Mouse (Mus musculus) testis, adult 2 months (tissue): ENCODE measurements around the gene Vwce. TPM values are rescaled to one million over a fixed set of nuclear protein-coding genes. Genes with fewer than 3 reads are reported as not detected.

ENCODE experiments used
- H3K27ac ChIP-seq: fragments of 200-500 bp; 2 replicates; pipeline ENCODE4 v1.5.1; 2012; ENCODE audit warnings: low read depth, low read length; ENCODE audit not compliant: control insufficient read depth, insufficient read depth
- H3K27me3 ChIP-seq: fragments of 200-500 bp; 2 replicates; pipeline ENCODE4 v1.6.1; 2012; ENCODE audit warnings: mild to moderate bottlenecking, low read length, moderate library complexity; ENCODE audit not compliant: control insufficient read depth, insufficient read depth
- H3K36me3 ChIP-seq: fragments of 200-500 bp; 2 replicates; pipeline ENCODE4 v1.6.1; 2012; ENCODE audit warnings: mild to moderate bottlenecking, low read length; ENCODE audit not compliant: control insufficient read depth, insufficient read depth
- H3K4me1 ChIP-seq: fragments of 200-500 bp; 2 replicates; pipeline ENCODE4 v1.6.1; 2012; ENCODE audit warnings: low read length; ENCODE audit not compliant: control insufficient read depth, insufficient read depth
- H3K4me3 ChIP-seq: fragments of 200-500 bp; 2 replicates; pipeline ENCODE4 v1.5.1; 2012; ENCODE audit warnings: low read depth, mild to moderate bottlenecking, low read length, moderate library complexity, mixed read lengths; ENCODE audit not compliant: control insufficient read depth
- CTCF ChIP-seq: fragments of 200-500 bp; IDR thresholded peaks from 2 replicates; pipeline ENCODE4 v1.5.1; 2012; ENCODE audit warnings: low read depth, mild to moderate bottlenecking, inconsistent platforms, low read length, moderate library complexity; ENCODE audit not compliant: control insufficient read depth, insufficient read depth, insufficient replicate concordance
- POLR2A ChIP-seq: fragments of 200-500 bp; IDR thresholded peaks from 2 replicates; pipeline ENCODE4 v1.6.1; 2012; ENCODE audit warnings: low read depth, mild to moderate bottlenecking, inconsistent platforms, low read length, moderate library complexity; ENCODE audit not compliant: control insufficient read depth
- polyA plus RNA-seq: library from polyadenylated mRNA; depleted of rRNA; stranded (reverse); fragments of >200 nt; gene quantifications from 2 replicates; pipeline ENCODE4 v1.2.3, GENCODE M21; 2012

The Vwce gene
- polyA plus RNA-seq, 1 experiment, result 1.3 TPM

- no peak for TF ChIP-seq CTCF
- no peak for TF ChIP-seq POLR2A
- Histone ChIP-seq H3K4me1 (peaks cover 6% of the 10 kb centered on the region), H3K36me3 (no peaks in the 10 kb centered on the region), H3K4me3 (no peak overlapping the region), H3K27ac (no peak overlapping the region), H3K27me3 (no peaks in the 10 kb centered on the region)
Observed at GRCm38 (mm10) chr19:10685727-10686126, 51.7 kb downstream of the Vwce start.

GRCm38 (mm10) chr19:10688537-10689352, 54.7 kb downstream of the Vwce start, which contains the start of gene Vps37c:
Vps37c (plus strand) TSS chr19:10688735.
- Histone ChIP-seq H3K27me3 (no peaks in the 10 kb centered on the region), H3K36me3 (no peaks in the 10 kb centered on the region), H3K4me1 (peaks cover 6% of the 10 kb centered on the region), H3K27ac (peak within 1 kb of the TSS; percentile 89), H3K4me3 (peak within 1 kb of the TSS; percentile 91)
- TF ChIP-seq POLR2A (peak; percentile 58; the same call in 1 of the 2 replicates), CTCF (no peak)

- Histone ChIP-seq H3K27ac (peak overlapping the region; percentile 89), H3K36me3 (no peaks in the 10 kb centered on the region; the same call in 1 of the 2 replicates), H3K4me1 (peaks cover 6% of the 10 kb centered on the region), H3K27me3 (no peaks in the 10 kb centered on the region), H3K4me3 (peak overlapping the region; percentile 91)
- TF ChIP-seq CTCF, result no peak
- TF ChIP-seq POLR2A, result no peak
Observed at GRCm38 (mm10) chr19:10689470-10690166, 55.6 kb downstream of the Vwce start.

- Histone ChIP-seq H3K36me3 (no peaks in the 10 kb centered on the region; the same call in 1 of the 2 replicates), H3K27me3 (no peaks in the 10 kb centered on the region), H3K4me1 (peaks cover 6% of the 10 kb centered on the region), H3K4me3 (no peak overlapping the region), H3K27ac (no peak overlapping the region)
- no peak for TF ChIP-seq POLR2A
- no peak for TF ChIP-seq CTCF
Observed at GRCm38 (mm10) chr19:10690336-10690735, 56.3 kb downstream of the Vwce start.

- H3K36me3 ChIP-seq, result no peaks in the 10 kb centered on the region; the same call in 1 of the 2 replicates
- peaks cover 6% of the 10 kb centered on the region for H3K4me1 ChIP-seq
- H3K4me3 ChIP-seq, result no peak overlapping the region
- H3K27me3 ChIP-seq, result no peaks in the 10 kb centered on the region
- H3K27ac ChIP-seq, result no peak overlapping the region
- TF ChIP-seq CTCF (no peak), POLR2A (no peak)
Observed at GRCm38 (mm10) chr19:10691121-10691520, 57.1 kb downstream of the Vwce start.

- H3K4me1 ChIP-seq, result peaks cover 6% of the 10 kb centered on the region
- H3K36me3 ChIP-seq, result no peaks in the 10 kb centered on the region; the same call in 1 of the 2 replicates
- TF ChIP-seq POLR2A (no peak), CTCF (no peak)
- no peak overlapping the region for H3K27ac ChIP-seq
- H3K4me3 ChIP-seq, result no peak overlapping the region
- H3K27me3 ChIP-seq, result no peaks in the 10 kb centered on the region
Observed at GRCm38 (mm10) chr19:10691660-10692059, 57.6 kb downstream of the Vwce start.

GRCm38 (mm10) chr19:10692361-10692760, 58.3 kb downstream of the Vwce start:
- TF ChIP-seq POLR2A (no peak), CTCF (no peak)

More at GRCm38 (mm10) chr19:10692361-10692760, 58.3 kb downstream of the Vwce start:
- H3K4me3 ChIP-seq, result no peak overlapping the region
- no peaks in the 10 kb centered on the region; the same call in 1 of the 2 replicates for H3K36me3 ChIP-seq
- no peak overlapping the region for H3K27ac ChIP-seq
- H3K4me1 ChIP-seq, result peaks cover 6% of the 10 kb centered on the region
- H3K27me3 ChIP-seq, result no peaks in the 10 kb centered on the region
